Mouse (Mus musculus): ENCODE results near the gene Csf3.

Csf3 gene

GRCm38 (mm10) chr11:98750351-98751201, 49.5 kb downstream of the Csf3 start:
- no peak for DNase-seq

GRCm38 (mm10) chr11:98751221-98751782, 50.2 kb downstream of the Csf3 start:
- DNase-seq: no peak

GRCm38 (mm10) chr11:98752562-98753140, 51.6 kb downstream of the Csf3 start:
- DNase-seq: no peak

Measured in thymus, postnatal 4 days (tissue).